Mouse (Mus musculus) intestine, embryonic 14.5 days (tissue): ENCODE measurements at regions not wholly inside any gene's neighbourhood (a gene's known extent, or its start where the extent isn't known, plus 50 kb on each side); places are given as distances from the start of the nearest gene placed in this dataset.
A peak's percentile ranks its signal among the peaks of the same experiment; 100 is the strongest.

Experiments used
- ATAC-seq: fragments of 200-750 bp; cut with Nextera tagmentation; replicated peaks from 2 replicates; pipeline ENCODE4 v1.8.0; 2017; ENCODE audit warnings: low read depth, moderate number of reproducible peaks, moderate TSS enrichment, moderate library complexity; ENCODE audit not compliant: low FRiP score, low TSS enrichment
- DNase-seq: peaks from one replicate; pipeline ENCODE4 v3.0.0-alpha.2; 2018; ENCODE audit warnings: low spot score
- H3K27ac ChIP-seq: fragments of 300-500 bp; sonication (generic); 2 replicates; pipeline ENCODE4 v1.5.1; 2014; ENCODE audit warnings: low read depth, mild to moderate bottlenecking, control low read depth
- H3K27me3 ChIP-seq: fragments of 300-500 bp; sonication (generic); replicated peaks from 2 replicates; pipeline ENCODE4 v1.6.1; 2014; ENCODE audit warnings: low read length, control low read depth; ENCODE audit not compliant: control insufficient read depth, insufficient read depth
- H3K36me3 ChIP-seq: fragments of 300-500 bp; sonication (generic); 2 replicates; pipeline ENCODE4 v1.6.1; 2014; ENCODE audit warnings: low read length, control low read depth; ENCODE audit not compliant: control insufficient read depth, insufficient read depth
- H3K4me1 ChIP-seq: fragments of 300-500 bp; sonication (generic); replicated peaks from 2 replicates; pipeline ENCODE4 v1.6.1; 2014; ENCODE audit warnings: low read length, control low read depth, mixed read lengths; ENCODE audit not compliant: control insufficient read depth, insufficient read depth
- H3K4me2 ChIP-seq: fragments of 300-500 bp; sonication (generic); 2 replicates; pipeline ENCODE4 v1.6.1; 2014; ENCODE audit warnings: low read length
- H3K4me3 ChIP-seq: fragments of 300-500 bp; sonication (generic); 2 replicates; pipeline ENCODE4 v1.5.1; 2014; ENCODE audit warnings: low read depth, low read length, control low read depth, mixed read lengths
- H3K9ac ChIP-seq: fragments of 300-500 bp; sonication (generic); 2 replicates; pipeline ENCODE4 v1.6.1; 2014; ENCODE audit warnings: mild to moderate bottlenecking, low read length
- H3K9me3 ChIP-seq: fragments of 300-500 bp; sonication (generic); 2 replicates; pipeline ENCODE4 v1.6.1; 2016; ENCODE audit warnings: low read length, control low read depth; ENCODE audit not compliant: control insufficient read depth
- WGBS: fragments of 180-500 bp; shearing (Covaris S2); extraction: QIAGEN DNeasy Blood & Tissue Kit; methylation state at CpG from one replicate; pipeline ENCODE4 v1.1.7; 2014; 5-methylcytosine and 5-hydroxymethylcytosine counted together

- Histone ChIP-seq H3K36me3 (no peaks in the 10 kb centered on the region), H3K9me3 (no peaks in the 10 kb centered on the region), H3K27me3 (no peaks in the 10 kb centered on the region), H3K4me2 (peak overlapping the region; percentile 34; the same call in 1 of the 2 replicates), H3K4me3 (no peak overlapping the region), H3K9ac (no peak overlapping the region), H3K27ac (no peak overlapping the region), H3K4me1 (peaks cover 4% of the 10 kb centered on the region; the same call in 1 of the 2 replicates)
- WGBS: 44% methylated on average over 4 of the region's 4 CpGs
- ATAC-seq (no peak), DNase-seq (no peak)
Observed at GRCm38 (mm10) chr13:30085446-30085845, 50.8 kb upstream of the Mboat1 start.

DNA sequence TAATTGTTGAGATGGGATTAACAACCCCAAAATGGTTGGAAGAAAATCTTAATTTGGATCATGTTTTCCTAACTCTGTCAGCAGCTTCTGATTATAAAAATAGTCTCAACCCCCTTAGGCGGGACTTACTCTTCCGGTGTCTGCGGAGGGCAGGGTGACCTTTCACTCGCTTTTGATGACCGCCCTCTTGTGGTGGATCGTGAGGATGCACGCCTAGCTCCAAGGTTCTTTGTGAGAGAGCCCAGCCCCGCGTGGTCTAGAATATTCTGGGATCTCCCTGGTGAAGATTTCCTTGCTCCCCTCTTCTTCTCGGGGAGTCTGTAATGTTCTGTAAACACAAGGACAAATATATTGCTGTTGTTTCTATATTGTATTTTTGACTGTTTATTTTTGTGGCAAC, 51.3 kb upstream of the Mboat1 start:
- Histone ChIP-seq H3K4me3 (no peak overlapping the region), H3K36me3 (no peaks in the 10 kb centered on the region), H3K4me1 (peaks cover 8% of the 10 kb centered on the region; the same call in 1 of the 2 replicates), H3K9me3 (no peaks in the 10 kb centered on the region), H3K4me2 (peak overlapping the region; percentile 34), H3K27ac (no peak overlapping the region), H3K9ac (no peak overlapping the region), H3K27me3 (no peaks in the 10 kb centered on the region)
- ATAC-seq (peak; percentile 76; the same call in 1 of the 2 replicates), DNase-seq (peak; percentile 98)
- WGBS: under 1% methylated on average over 10 of the region's 10 CpGs

GRCm38 (mm10) chr13:30084386-30084785, 51.9 kb upstream of the Mboat1 start:
- Histone ChIP-seq H3K36me3 (no peaks in the 10 kb centered on the region), H3K9ac (no peak overlapping the region), H3K4me2 (no peak overlapping the region), H3K27me3 (no peaks in the 10 kb centered on the region), H3K9me3 (no peaks in the 10 kb centered on the region), H3K4me1 (peaks cover 9% of the 10 kb centered on the region), H3K27ac (no peak overlapping the region), H3K4me3 (no peak overlapping the region)
- 81% methylated on average over 5 of the region's 5 CpGs for WGBS
- no peak for ATAC-seq
- DNase-seq: no peak

- H3K4me1 ChIP-seq: peaks cover 13% of the 10 kb centered on the region
- no peaks in the 10 kb centered on the region for H3K27me3 ChIP-seq
- H3K4me2 ChIP-seq: no peak overlapping the region
- no peak overlapping the region for H3K27ac ChIP-seq
- no peak overlapping the region for H3K4me3 ChIP-seq
- no peak for ATAC-seq
- WGBS: 67% methylated on average over 6 of the region's 6 CpGs
- DNase-seq: no peak
- H3K36me3 ChIP-seq: no peaks in the 10 kb centered on the region
- H3K9me3 ChIP-seq: no peaks in the 10 kb centered on the region
- no peak overlapping the region for H3K9ac ChIP-seq
Observed at GRCm38 (mm10) chr13:30083949-30084348, 52.3 kb upstream of the Mboat1 start.

DNA sequence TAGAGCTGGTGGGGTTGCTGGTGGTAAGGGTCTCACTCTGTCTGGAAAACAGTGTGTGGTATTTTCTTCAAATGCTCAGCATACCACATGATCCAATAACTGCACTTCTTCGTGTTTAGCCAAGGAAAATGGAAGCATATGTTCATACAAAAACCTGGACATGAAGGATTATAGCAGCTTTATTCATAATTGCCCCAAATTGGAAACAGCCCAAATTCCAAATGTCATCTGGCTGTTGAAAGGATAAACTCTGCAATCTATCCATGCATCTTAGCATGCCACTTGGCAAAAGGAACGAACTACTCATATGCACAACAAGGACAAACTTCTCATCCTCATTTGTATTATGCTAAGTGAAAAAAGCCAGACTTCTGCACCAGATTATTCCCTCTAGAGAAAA, 53.5 kb upstream of the Mboat1 start:
- Histone ChIP-seq H3K9ac (no peak overlapping the region), H3K27me3 (no peaks in the 10 kb centered on the region), H3K9me3 (no peaks in the 10 kb centered on the region), H3K4me3 (no peak overlapping the region), H3K4me1 (peaks cover 13% of the 10 kb centered on the region), H3K27ac (no peak overlapping the region), H3K4me2 (no peak overlapping the region), H3K36me3 (no peaks in the 10 kb centered on the region)
- ATAC-seq: no peak
- DNase-seq: no peak
- WGBS: 70% methylated on average over 2 of the region's 2 CpGs

DNA sequence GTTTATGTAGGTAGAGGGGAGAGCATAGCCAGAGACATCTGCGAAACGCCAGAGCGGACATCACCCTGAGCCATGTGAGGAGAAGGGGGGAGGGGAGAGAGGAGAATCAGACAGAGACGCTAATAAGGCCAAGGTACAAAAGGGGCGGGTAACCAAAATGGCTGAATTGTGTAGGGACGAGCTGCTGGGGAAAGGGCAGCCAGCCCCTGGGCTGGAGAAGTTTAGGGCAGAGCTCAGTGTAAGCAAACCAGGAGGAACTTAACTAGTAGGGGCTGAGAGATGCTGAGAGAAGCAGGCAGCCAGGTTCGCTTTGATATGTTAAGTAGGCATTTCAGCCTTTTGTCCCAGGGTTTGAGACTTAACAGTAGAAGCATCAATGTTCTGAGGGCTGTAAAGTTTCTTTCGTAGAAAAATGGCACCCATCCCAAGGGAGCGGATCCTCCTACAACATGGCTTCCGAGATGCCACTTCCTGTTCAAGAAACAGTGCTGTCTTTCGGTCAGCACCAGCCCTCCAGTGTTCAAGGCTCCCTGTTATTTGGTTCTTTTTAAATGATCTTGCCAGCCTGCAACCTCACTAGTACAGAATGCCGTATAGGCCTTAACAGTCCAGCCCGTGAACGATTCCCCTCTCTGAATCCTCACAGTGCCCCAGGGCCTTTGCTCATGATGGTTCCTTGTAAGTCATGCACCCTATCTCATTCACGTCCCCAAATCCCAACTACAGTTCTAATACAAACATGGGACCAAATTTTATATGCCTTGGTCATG, 55.4 kb upstream of the Mboat1 start:
- Histone ChIP-seq H3K4me1 (peaks cover 13% of the 10 kb centered on the region), H3K4me3 (no peak overlapping the region), H3K27me3 (no peaks in the 10 kb centered on the region), H3K27ac (no peak overlapping the region), H3K36me3 (no peaks in the 10 kb centered on the region), H3K4me2 (peak overlapping the region; percentile 34; the same call in 1 of the 2 replicates), H3K9ac (no peak overlapping the region), H3K9me3 (no peaks in the 10 kb centered on the region)
- ATAC-seq (peak; percentile 20), DNase-seq (no peak)
- WGBS: 60% methylated on average over 15 of the region's 15 CpGs

DNA sequence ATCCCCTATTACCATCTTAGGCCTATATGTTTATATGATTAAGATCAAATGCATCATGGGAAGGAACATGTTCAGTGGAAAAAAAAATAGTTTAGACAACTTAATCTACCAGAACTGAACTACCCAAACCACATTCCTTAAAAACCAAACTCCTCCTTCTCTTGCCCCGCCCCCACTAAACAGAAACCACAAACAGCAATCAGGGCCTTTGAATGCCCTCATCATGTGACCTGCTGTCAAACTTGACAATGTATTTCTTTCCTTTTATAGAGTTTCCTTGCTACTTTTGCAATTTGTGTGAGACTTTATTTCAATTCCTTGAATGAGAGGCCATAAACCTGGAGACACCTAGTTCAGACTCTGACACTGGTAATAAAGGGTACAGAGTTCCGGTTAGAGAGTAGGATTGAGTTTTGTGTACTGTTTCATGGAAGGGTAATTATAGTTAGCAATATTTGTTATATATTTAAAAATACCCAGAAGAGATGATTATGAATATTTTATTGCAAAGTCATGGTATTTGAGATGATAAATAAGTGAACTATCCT, 61.7 kb upstream of the Mboat1 start:
- 89% methylated on average over 2 of the region's 2 CpGs for WGBS
- H3K36me3 ChIP-seq: no peaks in the 10 kb centered on the region
- H3K9me3 ChIP-seq: no peaks in the 10 kb centered on the region
- H3K4me3 ChIP-seq: no peak overlapping the region
- no peak overlapping the region for H3K4me2 ChIP-seq
- no peaks in the 10 kb centered on the region for H3K27me3 ChIP-seq
- H3K27ac ChIP-seq: no peak overlapping the region
- H3K9ac ChIP-seq: no peak overlapping the region
- no peak for DNase-seq
- no peak for ATAC-seq
- peaks cover 5% of the 10 kb centered on the region for H3K4me1 ChIP-seq

- 85% methylated on average over 3 of the region's 3 CpGs for WGBS
- no peaks in the 10 kb centered on the region for H3K36me3 ChIP-seq
- no peak overlapping the region for H3K27ac ChIP-seq
- H3K9ac ChIP-seq: no peak overlapping the region
- DNase-seq: no peak
- no peak for ATAC-seq
- H3K9me3 ChIP-seq: no peaks in the 10 kb centered on the region
- H3K4me1 ChIP-seq: peaks cover 1% of the 10 kb centered on the region; the same call in 1 of the 2 replicates
- no peak overlapping the region for H3K4me2 ChIP-seq
- no peak overlapping the region for H3K4me3 ChIP-seq
- H3K27me3 ChIP-seq: no peaks in the 10 kb centered on the region
Observed at GRCm38 (mm10) chr13:30074069-30074468, 62.2 kb upstream of the Mboat1 start.

- Histone ChIP-seq H3K27me3 (no peaks in the 10 kb centered on the region), H3K4me2 (no peak overlapping the region), H3K27ac (no peak overlapping the region), H3K36me3 (no peaks in the 10 kb centered on the region), H3K4me1 (peaks cover 4% of the 10 kb centered on the region; the same call in 1 of the 2 replicates), H3K4me3 (no peak overlapping the region), H3K9ac (no peak overlapping the region), H3K9me3 (no peaks in the 10 kb centered on the region)
- ATAC-seq (no peak), DNase-seq (no peak)
- 76% methylated on average over 2 of the region's 2 CpGs for WGBS
Observed at GRCm38 (mm10) chr13:30069397-30069796, 66.9 kb upstream of the Mboat1 start.
